Mouse (Mus musculus) megakaryocyte, embryonic 14.5 days (primary cell): Measurements from ENCODE around the gene Cd3eap. TPM values are rescaled to one million over a fixed set of nuclear protein-coding genes. Genes with fewer than 3 reads are reported as not detected.

ENCODE experiments used
- H3K27me3 ChIP-seq: replicated peaks from 2 replicates; pipeline ENCODE3; 2012; ENCODE audit warnings: inconsistent platforms
- H3K36me3 ChIP-seq: replicated peaks from 2 replicates; pipeline ENCODE3; 2012; ENCODE audit warnings: low read length, inconsistent platforms, mixed read lengths
- H3K4me1 ChIP-seq: 2 replicates; pipeline ENCODE4 v1.6.1; 2012; ENCODE audit warnings: inconsistent platforms
- H3K4me3 ChIP-seq: replicated peaks from 2 replicates; pipeline ENCODE3; 2012; ENCODE audit warnings: moderate library complexity, mild to moderate bottlenecking, inconsistent platforms
- H3K9me3 ChIP-seq: 2 replicates; pipeline ENCODE4 v1.6.1; 2012; ENCODE audit warnings: inconsistent platforms
- FLI1 ChIP-seq: IDR thresholded peaks from 2 replicates; pipeline ENCODE4 v1.6.1; 2012; ENCODE audit warnings: low read length, inconsistent platforms, mixed read lengths
- GATA1 ChIP-seq: IDR thresholded peaks from 3 replicates; pipeline ENCODE4 v1.6.1; 2012; ENCODE audit warnings: mixed read lengths, low read length, inconsistent platforms, borderline replicate concordance
- polyA plus RNA-seq: library from polyadenylated mRNA; stranded (reverse); fragments of >175 nt; gene quantifications from 2 replicates; pipeline ENCODE4 v1.2.3, GENCODE M21; 2012; ENCODE audit warnings: low replicate concordance; ENCODE audit not compliant: insufficient read depth

Cd3eap gene
- polyA plus RNA-seq, 1 experiment: 13.3 TPM

- TF ChIP-seq FLI1 (no peak), GATA1 (no peak)
- Histone ChIP-seq H3K4me1 (peaks cover 70% of the 10 kb centered on the region), H3K36me3 (no peaks in the 10 kb centered on the region), H3K9me3 (peaks cover 6% of the 10 kb centered on the region), H3K4me3 (peak overlapping the region; percentile 91), H3K27me3 (peaks cover 47% of the 10 kb centered on the region)
These were observed 49.9 kb downstream of the Cd3eap start for GRCm38 (mm10) chr7:19309278-19309883.

DNA sequence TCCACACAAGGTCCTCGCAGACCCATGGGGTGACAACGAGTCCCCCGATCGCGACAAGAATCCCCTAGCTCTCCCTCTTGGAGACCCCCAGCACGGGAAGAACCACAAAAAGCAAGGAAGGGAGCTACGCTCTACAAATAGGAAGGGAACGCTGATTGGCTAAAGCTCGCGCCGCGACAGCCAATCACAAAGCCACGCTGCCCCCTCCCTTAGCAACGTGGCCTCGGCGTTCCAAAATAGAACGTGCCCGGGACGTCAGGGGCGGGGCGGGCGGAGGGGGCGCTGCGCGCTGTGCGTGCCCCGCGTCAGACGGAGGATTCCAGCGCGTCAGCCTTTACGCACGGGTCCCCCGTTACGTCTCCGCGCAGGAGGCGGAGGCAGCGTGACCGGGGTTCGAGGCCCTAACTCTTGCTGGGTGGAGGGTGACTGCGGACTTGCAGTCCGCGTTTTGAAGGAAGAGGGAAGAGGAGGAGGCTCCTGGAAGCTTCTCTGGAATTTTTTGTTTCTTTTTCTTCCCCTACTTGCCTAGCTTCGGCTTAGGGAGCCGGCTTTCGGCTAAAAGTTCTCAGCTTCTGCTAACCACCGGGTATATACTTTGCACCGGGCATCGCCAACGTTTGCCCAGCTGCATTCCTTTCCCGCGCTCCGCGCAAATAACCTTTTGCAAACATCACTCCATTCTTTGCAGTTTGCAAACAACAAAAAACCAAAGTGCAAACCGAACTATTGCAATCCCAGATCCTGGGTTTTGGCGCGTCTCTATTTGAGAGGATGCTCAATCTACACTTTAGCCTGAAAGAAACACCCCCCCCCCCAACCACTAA, 50.6 kb downstream of the Cd3eap start:
- peak overlapping the region; percentile 91 for H3K4me3 ChIP-seq
- H3K4me1 ChIP-seq: peaks cover 72% of the 10 kb centered on the region
- H3K36me3 ChIP-seq: no peaks in the 10 kb centered on the region
- peaks cover 46% of the 10 kb centered on the region for H3K27me3 ChIP-seq
- peaks cover 6% of the 10 kb centered on the region for H3K9me3 ChIP-seq
- no peak for TF ChIP-seq FLI1
- no peak for TF ChIP-seq GATA1

DNA sequence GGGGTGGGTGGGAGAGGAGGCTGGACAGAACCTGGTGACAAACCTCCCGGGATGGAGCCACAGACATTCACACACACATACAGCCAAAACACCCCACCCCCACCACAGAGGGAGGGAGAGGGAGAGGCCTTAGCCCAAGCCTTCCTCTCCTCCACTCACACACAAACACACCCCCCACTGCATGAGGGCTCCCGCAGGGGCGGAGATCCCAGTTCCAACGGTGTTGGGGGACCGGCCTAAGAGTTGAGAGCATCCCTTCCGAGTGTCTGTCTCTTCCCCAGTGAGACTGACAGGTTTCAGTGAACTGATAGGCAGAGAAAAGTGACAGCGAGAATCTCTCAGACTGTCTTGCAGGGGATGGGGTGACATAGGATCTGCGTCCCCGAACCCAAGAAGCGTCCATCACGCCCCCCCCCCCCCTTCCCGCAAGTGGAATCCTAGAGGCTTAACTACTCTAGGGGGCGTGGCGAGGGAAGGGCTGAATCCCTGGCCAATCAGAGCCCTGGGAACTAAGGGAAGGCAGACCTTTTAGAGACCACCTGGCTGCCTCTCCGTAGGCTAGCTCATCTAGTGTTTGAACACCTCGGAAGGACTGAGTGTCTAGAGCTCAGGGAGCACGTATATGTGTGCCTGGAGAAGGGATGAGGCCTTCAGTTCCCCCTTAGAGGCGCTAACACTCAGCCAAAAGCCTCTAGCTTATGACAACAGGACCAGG, 51.4 kb downstream of the Cd3eap start:
- peaks cover 44% of the 10 kb centered on the region for H3K27me3 ChIP-seq
- no peaks in the 10 kb centered on the region for H3K36me3 ChIP-seq
- H3K4me1 ChIP-seq: peaks cover 70% of the 10 kb centered on the region
- TF ChIP-seq GATA1: no peak
- TF ChIP-seq FLI1: no peak
- peaks cover 6% of the 10 kb centered on the region for H3K9me3 ChIP-seq
- peak overlapping the region; percentile 91 for H3K4me3 ChIP-seq

DNA sequence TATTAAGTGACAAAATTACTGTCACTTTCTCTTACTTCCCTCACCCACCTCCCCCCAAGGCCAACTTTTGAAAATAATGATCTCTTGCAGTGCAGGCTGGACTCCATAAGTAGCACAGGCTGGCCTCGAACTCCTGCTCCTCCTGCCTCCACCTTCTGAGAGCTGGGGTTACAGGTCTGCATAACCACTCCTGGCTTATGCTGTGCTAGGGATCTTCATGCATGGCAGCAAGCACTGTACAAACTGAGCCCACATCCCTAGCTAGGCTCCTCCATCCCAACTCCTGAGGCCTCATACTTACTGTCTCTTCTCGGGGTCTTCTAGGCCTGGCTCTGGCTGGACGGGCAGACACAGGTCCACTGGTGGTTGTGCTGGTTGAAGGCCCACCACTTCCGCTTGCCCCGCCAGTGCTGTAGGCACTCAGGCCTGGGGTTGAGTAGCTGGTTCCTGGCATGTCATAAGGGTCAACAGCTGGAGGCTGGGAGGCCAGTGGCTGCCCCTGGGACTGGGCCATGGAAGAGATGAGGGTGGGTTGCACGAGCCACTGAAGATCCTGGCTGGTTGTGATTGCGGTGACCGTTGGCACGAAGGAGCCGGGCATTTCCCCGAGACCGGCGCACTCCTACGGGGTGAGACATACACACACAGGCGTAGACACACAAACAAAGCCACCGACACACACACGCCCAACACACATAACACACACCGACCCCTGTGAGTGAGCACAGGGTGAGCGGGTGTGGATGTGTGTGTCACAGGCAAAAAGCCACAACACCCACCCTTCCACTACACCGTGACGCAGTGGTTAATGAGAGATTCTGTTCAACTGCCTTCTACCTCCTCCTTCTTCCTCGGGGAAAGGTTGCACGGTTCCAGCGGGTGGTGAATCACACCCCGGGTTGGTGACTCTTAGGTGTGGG, 52.2 kb downstream of the Cd3eap start:
- H3K27me3 ChIP-seq: peaks cover 49% of the 10 kb centered on the region
- peaks cover 72% of the 10 kb centered on the region for H3K4me1 ChIP-seq
- TF ChIP-seq FLI1 (no peak), GATA1 (no peak)
- peak overlapping the region; percentile 91 for H3K4me3 ChIP-seq
- H3K9me3 ChIP-seq: peaks cover 3% of the 10 kb centered on the region
- no peaks in the 10 kb centered on the region for H3K36me3 ChIP-seq

Other genes starting within 250 kb of the Cd3eap start
- not detected in 2 replicates for gene Gm4969, start 241.1 kb downstream of the Cd3eap start, polyA plus RNA-seq
- 28.9 and 35.0 TPM in 2 replicates for gene Fbxo46, start 239.6 kb downstream of the Cd3eap start, polyA plus RNA-seq
- 5.0 and 11.8 TPM in 2 replicates for gene Qpctl, start 210.2 kb downstream of the Cd3eap start, polyA plus RNA-seq
- gene Snrpd2, start 209.8 kb downstream of the Cd3eap start, polyA plus RNA-seq: 50.5 and 69.4 TPM in 2 replicates
- 1.2 TPM in 2 replicates for gene Gipr, start 193.4 kb downstream of the Cd3eap start, polyA plus RNA-seq
- gene Eml2, start 183.1 kb downstream of the Cd3eap start, polyA plus RNA-seq: 53.9 and 56.3 TPM in 2 replicates
- 0.03 TPM in 1 of 2 replicates, not detected in the other for gene Gpr4, start 146.9 kb downstream of the Cd3eap start, polyA plus RNA-seq
- gene Opa3, start 131.1 kb downstream of the Cd3eap start, polyA plus RNA-seq: 7.3 and 11.6 TPM in 2 replicates
- 828 and 2,423 TPM in 2 replicates for gene Vasp, start 87.7 kb downstream of the Cd3eap start, polyA plus RNA-seq
- not detected in 2 replicates for gene Ppm1n, start 79.4 kb downstream of the Cd3eap start, polyA plus RNA-seq
- gene Rtn2, start 76.9 kb downstream of the Cd3eap start, polyA plus RNA-seq: 6.1 and 8.4 TPM in 2 replicates
- 12.9 and 33.1 TPM in 2 replicates for gene Fosb, start 49.4 kb downstream of the Cd3eap start, polyA plus RNA-seq
- gene Ercc1, start 14.7 kb downstream of the Cd3eap start, polyA plus RNA-seq: 36.5 and 52.2 TPM in 2 replicates
- 21.5 and 54.3 TPM in 2 replicates for gene Ppp1r13l, start 266 bp upstream of the Cd3eap start, polyA plus RNA-seq
- 24.2 and 30.8 TPM in 2 replicates for gene Ercc2, start 22.5 kb upstream of the Cd3eap start, polyA plus RNA-seq
- gene Klc3, start 44.6 kb upstream of the Cd3eap start, polyA plus RNA-seq: 1.3 TPM in 1 of 2 replicates, not detected in the other
- 0.96 TPM in 1 of 2 replicates, not detected in the other for gene Ckm, start 45.3 kb upstream of the Cd3eap start, polyA plus RNA-seq
- gene Mark4, start 99.3 kb upstream of the Cd3eap start, polyA plus RNA-seq: 102 and 169 TPM in 2 replicates
- gene Exoc3l2, start 103.8 kb upstream of the Cd3eap start, polyA plus RNA-seq: 40.8 and 53.6 TPM in 2 replicates
- 5.5 and 6.5 TPM in 2 replicates for gene Bloc1s3, start 148.9 kb upstream of the Cd3eap start, polyA plus RNA-seq
- 608 and 613 TPM in 2 replicates for gene Trappc6a, start 148.9 kb upstream of the Cd3eap start, polyA plus RNA-seq
- gene Nkpd1, start 158.4 kb upstream of the Cd3eap start, polyA plus RNA-seq: 1.3 and 2.9 TPM in 2 replicates
- 88.1 and 108 TPM in 2 replicates for gene Ppp1r37, start 203.6 kb upstream of the Cd3eap start, polyA plus RNA-seq
- 6.0 and 13.6 TPM in 2 replicates for gene Zfp296, start 217.8 kb upstream of the Cd3eap start, polyA plus RNA-seq
- gene Gemin7, start 218.1 kb upstream of the Cd3eap start, polyA plus RNA-seq: 30.5 and 69.9 TPM in 2 replicates
- gene Clasrp, start 245.0 kb upstream of the Cd3eap start, polyA plus RNA-seq: 109 and 265 TPM in 2 replicates